Mouse (Mus musculus) lung, adult 2 months (tissue): ENCODE results near the gene Lrig2.

Source experiments
- CTCF ChIP-seq: fragments of 200-500 bp; IDR thresholded peaks from 2 replicates; pipeline ENCODE4 v1.5.1; 2011; ENCODE audit warnings: mild to moderate bottlenecking, low read length, control low read depth; ENCODE audit not compliant: insufficient read depth
- POLR2A ChIP-seq: fragments of 200-500 bp; IDR thresholded peaks from 2 replicates; pipeline ENCODE4 v1.6.1; 2011; ENCODE audit warnings: low read depth, mild to moderate bottlenecking, control low read depth, low read length, borderline replicate concordance; ENCODE audit errors: extremely low read depth

- TF ChIP-seq POLR2A (no peak), CTCF (no peak)
Measured at GRCm38 (mm10) chr3:104358747-104359146, 153.0 kb downstream of the Lrig2 start.
